In genomic region chr10:88351411-88352103, GRCm38 (mm10) we compare ENCODE assay signal across 17 mouse cellular contexts.
"Had no signal": no experiment of that assay in that cellular context is flagged by ENCODE, and none has a peak within 500 bp of the region (broad histone marks: within the 10 kb centered on the region; RNA-seq: fewer than 3 reads in every experiment).

No protein-coding gene starts in this region.

- H3K9me3 ChIP-seq: limb, embryonic 10.5 days; liver, embryonic 13.5 days; megakaryocyte, embryonic 14.5 days; midbrain, embryonic 15.5 days; neural tube, embryonic 13.5 days; stomach, embryonic 15.5 days had no signal

- H3K4me2 ChIP-seq: liver, embryonic 13.5 days; midbrain, embryonic 11.5 days; midbrain, embryonic 15.5 days; neural tube, embryonic 13.5 days; stomach, embryonic 15.5 days had no signal

- DNase-seq: kidney, adult 18-20 months; kidney, postnatal 10 days; liver, embryonic 13.5 days; lung, postnatal 10 days; retina, postnatal 1 day; right cerebral cortex, postnatal 4 days; spleen, adult 18-20 months; thymus, adult 2 months; thymus, postnatal 25 days had no signal

- H3K27ac ChIP-seq: hindbrain, postnatal 0 days; left cerebral cortex, adult 2 months; limb, embryonic 10.5 days; liver, embryonic 13.5 days; midbrain, embryonic 15.5 days; neural tube, embryonic 13.5 days; stomach, embryonic 15.5 days had no signal

- H3K36me3 ChIP-seq: limb, embryonic 10.5 days; liver, embryonic 13.5 days; midbrain, embryonic 15.5 days; neural tube, embryonic 13.5 days; stomach, embryonic 15.5 days had no signal

- ATAC-seq: hindbrain, postnatal 0 days; midbrain, embryonic 15.5 days had no signal

- H3K4me3 ChIP-seq: left cerebral cortex, adult 2 months; limb, embryonic 10.5 days; liver, embryonic 13.5 days; megakaryocyte, embryonic 14.5 days; midbrain, embryonic 15.5 days; neural tube, embryonic 13.5 days; stomach, embryonic 15.5 days had no signal

- H3K27me3 ChIP-seq: stomach, embryonic 15.5 days had no signal

- H3K9ac ChIP-seq: liver, embryonic 13.5 days; midbrain, embryonic 15.5 days; neural tube, embryonic 13.5 days; stomach, embryonic 15.5 days had no signal
